Mouse (Mus musculus): ENCODE results near the gene Eif2ak4.

DNA sequence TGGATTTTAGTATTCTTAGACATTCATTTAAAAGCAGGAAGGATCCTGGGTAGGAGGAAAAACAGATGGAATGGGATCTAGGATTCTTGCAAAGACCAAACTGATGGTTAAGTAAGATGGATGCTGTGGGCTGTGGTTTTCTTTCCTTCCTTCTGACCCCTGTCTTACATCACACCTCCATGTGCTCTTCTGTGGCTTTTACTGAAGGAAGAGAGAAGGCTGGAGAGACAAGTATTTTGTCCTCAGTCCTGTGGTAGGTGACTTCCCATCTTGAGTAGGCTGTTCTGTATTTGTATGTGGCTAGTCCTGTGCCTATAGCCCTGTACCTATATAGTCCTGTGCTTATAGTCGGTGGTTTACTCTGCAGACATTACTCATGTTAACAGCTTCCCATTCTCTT lies 12.9 kb upstream of the Eif2ak4 start:
- TF ChIP-seq CTCF (IDR thresholded peaks at IDR 0.05; ENCODE audit: low read depth) (no peak), EP300 (IDR thresholded peaks at IDR 0.05; ENCODE audit: low read depth) (no peak)

Data from liver, postnatal 0 days (tissue).